Mouse (Mus musculus) G1E (cell line): ENCODE results near the gene Aak1. TPM values are rescaled to one million over a fixed set of nuclear protein-coding genes. Genes with fewer than 3 reads are reported as not detected.

Experiments used
- ATAC-seq: 2 replicates; pipeline ENCODE4 v1.8.0; 2016; ENCODE audit warnings: mild to moderate bottlenecking; ENCODE audit not compliant: insufficient number of reproducible peaks, poor library complexity, low FRiP score, severe bottlenecking; ENCODE audit errors: extremely low read depth
- DNase-seq: peaks from one replicate; pipeline ENCODE4 v3.0.0; 2012; ENCODE audit warnings: low spot score
- H3K27me3 ChIP-seq: 2 replicates; pipeline ENCODE4 v1.6.1; 2012; ENCODE audit warnings: mild to moderate bottlenecking, low read length, inconsistent platforms; ENCODE audit not compliant: insufficient read depth
- H3K36me3 ChIP-seq: replicated peaks from 2 replicates; pipeline ENCODE3; 2012; ENCODE audit warnings: mild to moderate bottlenecking, inconsistent platforms
- H3K4me1 ChIP-seq: 2 replicates; pipeline ENCODE4 v1.6.1; 2012; ENCODE audit warnings: low read depth, low read length, inconsistent platforms, mixed read lengths; ENCODE audit not compliant: insufficient read depth
- H3K4me3 ChIP-seq: 2 replicates; pipeline ENCODE4 v1.5.1; 2012; ENCODE audit warnings: low read depth, mild to moderate bottlenecking, inconsistent platforms, low read length, moderate library complexity, mixed read lengths
- H3K9me3 ChIP-seq: replicated peaks from 2 replicates; pipeline ENCODE4 v1.6.1; 2012; ENCODE audit warnings: inconsistent platforms
- CTCF ChIP-seq: IDR thresholded peaks from 2 replicates; pipeline ENCODE4 v1.5.1; 2012; ENCODE audit warnings: low read depth, low read length, inconsistent platforms, mixed read lengths
- GATA1 ChIP-seq: IDR thresholded peaks from 2 replicates; pipeline ENCODE4 v1.6.1; 2012; ENCODE audit warnings: borderline replicate concordance, low read length, inconsistent platforms, mixed read lengths
- GATA2 ChIP-seq: IDR thresholded peaks from 2 replicates; pipeline ENCODE4 v1.6.1; 2012; ENCODE audit warnings: low read depth, low read length, inconsistent platforms, borderline replicate concordance
- POLR2AphosphoS5 ChIP-seq: IDR thresholded peaks from 2 replicates; pipeline ENCODE4 v1.6.1; 2012; ENCODE audit warnings: low read depth, low read length, inconsistent platforms; ENCODE audit not compliant: insufficient replicate concordance
- TAL1 ChIP-seq: conservative IDR thresholded peaks from 2 replicates; pipeline ENCODE4 v1.6.1; 2012; ENCODE audit warnings: low read depth, low read length, inconsistent platforms, mixed read lengths
- polyA plus RNA-seq: library from polyadenylated mRNA; stranded (reverse); fragments of >175 nt; gene quantifications from 2 replicates; pipeline ENCODE4 v1.2.3, GENCODE M21; 2012
- total RNA-seq, 2 experiments: library from RNA; stranded (forward) in 1 of 2; stranded (reverse) in 1 of 2; fragments of 200-1000 nt in 1 of 2; fragments of >200 nt in 1 of 2; fragmentation: Nextera tagmentation in 1 of 2; gene quantifications; 2 replicates each; pipeline ENCODE4 v1.2.3; 2014 to 2017

Aak1 gene
- total and polyA plus RNA-seq, 3 experiments = 14.6 to 181 (median 41.0) TPM

GRCm38 (mm10) chr6:86956206-86956605 lies 106.9 kb downstream of the Aak1 start:
- Histone ChIP-seq H3K36me3 (peaks cover 77% of the 10 kb centered on the region), H3K27me3 (no peaks in the 10 kb centered on the region), H3K9me3 (no peaks in the 10 kb centered on the region), H3K4me3 (no peak overlapping the region), H3K4me1 (peaks cover 9% of the 10 kb centered on the region)
- ATAC-seq (no peak), DNase-seq (no peak)
- TF ChIP-seq POLR2AphosphoS5 = no peak
- TF ChIP-seq TAL1 = no peak
- TF ChIP-seq GATA2 = no peak
- TF ChIP-seq GATA1 = no peak
- no peak for TF ChIP-seq CTCF

GRCm38 (mm10) chr6:86959006-86959405 lies 109.7 kb downstream of the Aak1 start:
- ATAC-seq = no peak
- H3K27me3 ChIP-seq = no peaks in the 10 kb centered on the region
- DNase-seq = no peak
- peaks cover 9% of the 10 kb centered on the region for H3K4me1 ChIP-seq
- no peak for TF ChIP-seq CTCF
- TF ChIP-seq GATA1 = no peak
- TF ChIP-seq GATA2 = no peak
- TF ChIP-seq TAL1 = no peak
- TF ChIP-seq POLR2AphosphoS5 = no peak
- H3K4me3 ChIP-seq = no peak overlapping the region
- H3K36me3 ChIP-seq = peaks cover 82% of the 10 kb centered on the region
- H3K9me3 ChIP-seq = no peaks in the 10 kb centered on the region

- Histone ChIP-seq H3K27me3 (no peaks in the 10 kb centered on the region), H3K9me3 (no peaks in the 10 kb centered on the region), H3K36me3 (peaks cover 91% of the 10 kb centered on the region), H3K4me3 (no peak overlapping the region), H3K4me1 (no peaks in the 10 kb centered on the region)
- TF ChIP-seq GATA1 = no peak
- TF ChIP-seq POLR2AphosphoS5 = no peak
- TF ChIP-seq CTCF = no peak
- TF ChIP-seq GATA2 = no peak
- TF ChIP-seq TAL1 = no peak
- ATAC-seq (no peak), DNase-seq (no peak)
Observed at GRCm38 (mm10) chr6:86963987-86964685, 114.8 kb downstream of the Aak1 start.

GRCm38 (mm10) chr6:86967166-86967565 lies 117.8 kb downstream of the Aak1 start:
- TF ChIP-seq GATA2 (no peak), GATA1 (no peak), CTCF (no peak), TAL1 (no peak), POLR2AphosphoS5 (no peak)
- H3K9me3 ChIP-seq = no peaks in the 10 kb centered on the region
- peaks cover 90% of the 10 kb centered on the region for H3K36me3 ChIP-seq
- DNase-seq = no peak
- H3K27me3 ChIP-seq = no peaks in the 10 kb centered on the region
- H3K4me3 ChIP-seq = no peak overlapping the region
- no peaks in the 10 kb centered on the region for H3K4me1 ChIP-seq
- no peak for ATAC-seq

GRCm38 (mm10) chr6:86973956-86974355 lies 124.6 kb downstream of the Aak1 start:
- Histone ChIP-seq H3K4me3 (no peak overlapping the region), H3K36me3 (peaks cover 74% of the 10 kb centered on the region), H3K9me3 (no peaks in the 10 kb centered on the region), H3K4me1 (peaks cover 5% of the 10 kb centered on the region), H3K27me3 (no peaks in the 10 kb centered on the region)
- DNase-seq (no peak), ATAC-seq (no peak)
- no peak for TF ChIP-seq GATA1
- no peak for TF ChIP-seq GATA2
- TF ChIP-seq CTCF = no peak

GRCm38 (mm10) chr6:86978156-86978908 lies 129.0 kb downstream of the Aak1 start:
- Histone ChIP-seq H3K4me3 (no peak overlapping the region), H3K4me1 (peaks cover 5% of the 10 kb centered on the region), H3K9me3 (no peaks in the 10 kb centered on the region), H3K27me3 (no peaks in the 10 kb centered on the region), H3K36me3 (peaks cover 73% of the 10 kb centered on the region)
- DNase-seq (no peak), ATAC-seq (no peak)
- TF ChIP-seq TAL1 (no peak), POLR2AphosphoS5 (no peak), GATA2 (no peak), CTCF (no peak), GATA1 (no peak)
